Mouse (Mus musculus) cerebellum, adult 9-10 months (tissue): ENCODE results near the gene Clp1.

ENCODE experiments used
- DNase-seq: peaks from one replicate; pipeline ENCODE4 v3.0.0; 2022

Clp1 gene

DNA sequence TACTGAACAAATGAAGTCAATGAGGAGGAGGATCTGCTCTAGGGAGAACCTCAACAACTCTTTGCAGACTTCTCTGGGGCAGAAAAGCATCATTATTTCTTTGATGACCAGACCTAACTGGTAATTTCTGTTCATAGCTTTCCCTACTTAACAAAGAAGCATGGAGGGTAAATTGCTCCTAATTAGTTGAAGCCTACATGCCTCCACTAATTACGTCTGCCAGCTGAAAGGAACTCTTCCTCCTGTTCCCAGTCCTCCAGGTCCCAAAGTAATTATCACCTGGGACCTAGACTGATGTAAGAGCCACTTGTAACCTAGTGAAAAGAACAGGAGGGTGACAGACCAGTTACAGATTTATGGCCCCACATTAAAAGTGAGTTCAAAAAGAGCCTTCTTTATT, 19.6 kb downstream of the Clp1 start:
- DNase-seq, result no peak

DNA sequence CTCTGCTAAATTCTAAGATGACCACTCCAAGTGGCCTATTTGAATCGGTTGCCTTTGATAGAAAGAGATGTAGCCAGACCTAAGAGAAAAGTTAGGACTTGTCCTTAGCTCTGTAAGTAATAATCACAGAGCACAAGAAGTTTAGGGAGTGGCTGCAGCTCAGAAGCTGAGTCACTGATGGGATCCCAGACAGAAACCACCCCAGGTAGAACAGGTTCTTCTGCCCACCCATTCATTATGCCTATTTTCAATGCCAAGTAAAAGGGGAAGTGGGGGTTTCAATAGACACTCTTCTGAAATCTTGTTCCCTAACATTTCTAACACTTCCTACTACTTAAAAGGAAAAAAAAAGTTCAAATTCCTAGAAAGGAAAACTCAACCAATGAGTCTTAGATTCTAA, 21.9 kb downstream of the Clp1 start:
- DNase-seq, result no peak

- no peak for DNase-seq
Observed at GRCm38 (mm10) chr2:84704329-84704728, 22.8 kb downstream of the Clp1 start.

DNA sequence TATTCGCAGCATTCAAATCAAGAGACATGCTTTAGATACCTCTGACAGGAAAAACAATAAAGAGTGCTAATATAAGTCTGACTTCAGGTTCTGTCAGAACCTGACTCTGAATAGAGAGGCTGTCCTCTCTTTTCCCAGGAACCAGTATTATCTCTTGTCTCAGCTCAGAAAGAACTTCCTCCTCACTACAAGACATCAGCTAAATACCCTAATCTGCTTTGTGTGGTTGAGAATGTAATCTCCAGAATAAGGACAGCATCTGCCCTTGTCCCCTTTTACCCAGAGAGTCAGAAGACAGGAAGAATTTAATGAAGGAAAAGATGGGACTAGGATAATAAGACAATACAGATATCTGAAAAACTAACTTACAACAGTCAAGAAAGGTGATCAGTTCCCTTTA, 23.7 kb downstream of the Clp1 start:
- no peak for DNase-seq

- no peak for DNase-seq
Observed at GRCm38 (mm10) chr2:84695007-84695695, 32.0 kb downstream of the Clp1 start.

DNA sequence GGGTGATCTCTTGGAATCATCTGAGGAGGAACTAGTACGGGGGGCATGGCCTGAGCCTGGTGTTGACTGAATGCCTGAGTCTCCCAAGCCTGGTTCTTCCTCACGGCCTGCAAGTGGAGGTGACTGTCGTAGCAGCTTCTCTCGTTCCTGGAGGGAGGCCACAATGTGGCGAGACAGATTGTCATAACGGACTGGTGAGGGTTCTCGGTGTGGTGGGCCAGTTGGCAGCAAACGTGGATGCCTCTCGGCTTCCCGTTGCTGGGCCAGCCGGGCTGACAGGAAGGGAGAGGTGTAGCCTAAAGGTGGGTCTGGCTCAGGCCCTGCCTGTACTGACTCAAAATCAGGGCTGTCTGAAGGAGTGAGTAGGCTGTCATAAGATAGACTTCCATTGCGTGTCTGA, 37.1 kb downstream of the Clp1 start:
- DNase-seq, result peak; percentile 41

GRCm38 (mm10) chr2:84688080-84688844, 38.9 kb downstream of the Clp1 start:
- no peak for DNase-seq

- no peak for DNase-seq
Observed at GRCm38 (mm10) chr2:84682605-84683183, 44.5 kb downstream of the Clp1 start.

- peak; percentile 50 for DNase-seq
Observed at GRCm38 (mm10) chr2:84679016-84679415, 48.1 kb downstream of the Clp1 start, which contains the start of gene Tmx2. Gene Tmx2 (minus strand): TSS chr2:84679140.

- DNase-seq, result peak; percentile 99
Observed at GRCm38 (mm10) chr2:84677968-84678880, 48.9 kb downstream of the Clp1 start, which contains the start of the genes Gm28635 and Med19. Gene Gm28635 (minus strand): TSS chr2:84678041. Gene Med19 (plus strand): TSS chr2:84678402.

DNA sequence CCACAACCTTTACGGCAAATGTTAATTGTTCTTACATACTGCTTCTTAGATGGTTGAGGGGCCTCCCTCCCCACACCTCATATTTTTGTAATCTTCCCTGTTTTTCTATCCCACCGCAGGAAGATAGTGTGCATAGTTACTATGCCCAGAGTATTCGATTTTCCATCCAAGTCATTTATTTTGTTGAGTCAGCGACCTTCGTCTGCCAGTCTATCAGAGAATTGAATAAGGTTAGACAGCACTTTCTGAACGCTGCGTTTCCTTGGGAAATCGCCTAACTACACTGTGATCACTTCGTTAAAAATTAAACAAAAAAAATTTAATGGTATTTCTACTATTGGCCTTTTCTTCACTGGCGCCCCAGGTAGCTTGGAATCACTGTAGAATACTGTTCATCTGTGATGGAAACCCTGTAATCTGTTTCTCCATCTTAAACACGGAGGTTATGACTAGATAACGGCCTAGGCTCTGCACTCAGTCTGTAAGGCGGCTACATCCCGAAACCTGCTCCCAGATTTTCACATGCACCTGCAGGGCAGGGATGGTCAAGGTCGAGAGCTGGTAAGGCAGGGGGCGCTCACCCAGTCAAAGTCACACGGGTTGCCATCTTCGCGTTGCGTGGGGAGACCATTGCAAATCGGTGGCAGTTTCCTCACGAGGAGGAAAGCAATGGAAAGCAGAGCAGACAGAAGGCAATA, 49.7 kb downstream of the Clp1 start:
- no peak for DNase-seq
